Mouse (Mus musculus) hindbrain, postnatal 0 days (tissue): Measurements from ENCODE around the gene Tnfsf18. TPM values are rescaled to one million over a fixed set of nuclear protein-coding genes. Genes with fewer than 3 reads are reported as not detected.

Experiments
- ATAC-seq: fragments of 200-750 bp; cut with Nextera tagmentation; 2 replicates; pipeline ENCODE4 v1.8.0; 2017; ENCODE audit warnings: mild to moderate bottlenecking, moderate TSS enrichment, moderate library complexity
- DNase-seq: peaks from one replicate; pipeline ENCODE4 v3.0.0-alpha.2; 2015; ENCODE audit warnings: low spot score
- H3K27ac ChIP-seq: fragments of 300-500 bp; sonication (generic); 2 replicates; pipeline ENCODE4 v1.5.1; 2014; ENCODE audit warnings: mild to moderate bottlenecking
- H3K27me3 ChIP-seq: fragments of 300-500 bp; sonication (generic); 2 replicates; pipeline ENCODE4 v1.6.1; 2014; ENCODE audit warnings: low read length, mixed read lengths; ENCODE audit not compliant: insufficient read depth
- H3K36me3 ChIP-seq: fragments of 300-500 bp; sonication (generic); 2 replicates; pipeline ENCODE4 v1.6.1; 2014; ENCODE audit warnings: low read length, mixed read lengths; ENCODE audit not compliant: insufficient read depth
- H3K4me1 ChIP-seq: fragments of 300-500 bp; sonication (generic); 2 replicates; pipeline ENCODE4 v1.6.1; 2014; ENCODE audit warnings: antibody characterized with exemption, low read length, mixed read lengths; ENCODE audit not compliant: insufficient read depth
- H3K4me2 ChIP-seq: fragments of 300-500 bp; sonication (generic); 2 replicates; pipeline ENCODE4 v1.6.1; 2014; ENCODE audit warnings: low read depth, mild to moderate bottlenecking, low read length, moderate library complexity, mixed read lengths
- H3K4me3 ChIP-seq: fragments of 300-500 bp; sonication (generic); 2 replicates; pipeline ENCODE4 v1.5.1; 2014; ENCODE audit warnings: low read length
- H3K9ac ChIP-seq: fragments of 300-500 bp; sonication (generic); replicated peaks from 2 replicates; pipeline ENCODE4 v1.6.1; 2014; ENCODE audit warnings: mild to moderate bottlenecking, low read length, moderate library complexity, mixed read lengths
- H3K9me3 ChIP-seq: fragments of 300-500 bp; sonication (generic); 2 replicates; pipeline ENCODE4 v1.6.1; 2016; ENCODE audit warnings: low read length, mixed read lengths
- CTCF ChIP-seq: IDR thresholded peaks from 2 replicates; pipeline ENCODE4 v1.5.1; 2016; ENCODE audit warnings: antibody characterized with exemption, control low read depth, low read depth
- WGBS: fragments of 180-500 bp; shearing (Covaris S2); extraction: QIAGEN DNeasy Blood & Tissue Kit; methylation state at CpG from one replicate; pipeline ENCODE4 v1.1.7; 2014; 5-methylcytosine and 5-hydroxymethylcytosine counted together
- polyA plus RNA-seq: library from polyadenylated mRNA; unstranded; fragments of >200 nt; fragmentation: Nextera tagmentation; extraction: Ambion mirVana; gene quantifications from 2 replicates; pipeline ENCODE4 v1.2.1, GENCODE M21; 2015
- total RNA-seq: library from RNA; depleted of rRNA; stranded (reverse); fragments of >200 nt; gene quantifications from 2 replicates; pipeline ENCODE4 v1.2.3, GENCODE M21; 2014; rRNA removed

Tnfsf18 gene
- total and polyA plus RNA-seq, 2 experiments from 2014 or later = 0.05 TPM; not detected in 1

- Histone ChIP-seq H3K4me2 (no peak overlapping the region), H3K9me3 (no peaks in the 10 kb centered on the region), H3K4me3 (no peak overlapping the region), H3K4me1 (no peaks in the 10 kb centered on the region), H3K27me3 (no peaks in the 10 kb centered on the region), H3K27ac (no peak overlapping the region), H3K36me3 (no peaks in the 10 kb centered on the region), H3K9ac (no peak overlapping the region)
- WGBS = 48% methylated on average over 3 of the region's 3 CpGs
- ATAC-seq = no peak
- DNase-seq = peak; percentile 19
- TF ChIP-seq CTCF = no peak
Measured at GRCm38 (mm10) chr1:161507623-161508047, 13.2 kb downstream of the Tnfsf18 start.

- no peaks in the 10 kb centered on the region for H3K36me3 ChIP-seq
- no peak overlapping the region for H3K4me3 ChIP-seq
- H3K4me2 ChIP-seq = no peak overlapping the region
- TF ChIP-seq CTCF = no peak
- no peaks in the 10 kb centered on the region for H3K9me3 ChIP-seq
- no peak overlapping the region for H3K9ac ChIP-seq
- no peaks in the 10 kb centered on the region for H3K27me3 ChIP-seq
- no peak for ATAC-seq
- H3K27ac ChIP-seq = no peak overlapping the region
- 92% methylated on average over 3 of the region's 3 CpGs for WGBS
- DNase-seq = no peak
- no peaks in the 10 kb centered on the region for H3K4me1 ChIP-seq
Measured at GRCm38 (mm10) chr1:161517355-161517754, 22.9 kb downstream of the Tnfsf18 start.

- H3K9ac ChIP-seq = no peak overlapping the region
- H3K9me3 ChIP-seq = no peaks in the 10 kb centered on the region
- H3K27ac ChIP-seq = no peak overlapping the region
- no peak for ATAC-seq
- no peak overlapping the region for H3K4me3 ChIP-seq
- 83% methylated on average over 1 of the region's 1 CpGs for WGBS
- no peak overlapping the region for H3K4me2 ChIP-seq
- no peaks in the 10 kb centered on the region for H3K4me1 ChIP-seq
- no peaks in the 10 kb centered on the region for H3K36me3 ChIP-seq
- H3K27me3 ChIP-seq = no peaks in the 10 kb centered on the region
- TF ChIP-seq CTCF = no peak
- DNase-seq = no peak
Measured at GRCm38 (mm10) chr1:161520223-161520622, 25.8 kb downstream of the Tnfsf18 start.

GRCm38 (mm10) chr1:161528173-161528572 is 33.7 kb downstream of the Tnfsf18 start:
- no peak overlapping the region for H3K9ac ChIP-seq
- no peak for TF ChIP-seq CTCF
- H3K36me3 ChIP-seq = no peaks in the 10 kb centered on the region
- DNase-seq (no peak), ATAC-seq (no peak)
- H3K4me1 ChIP-seq = no peaks in the 10 kb centered on the region
- no peak overlapping the region for H3K4me3 ChIP-seq
- H3K9me3 ChIP-seq = no peaks in the 10 kb centered on the region
- H3K27ac ChIP-seq = no peak overlapping the region
- no peak overlapping the region for H3K4me2 ChIP-seq
- WGBS = 95% methylated on average over 1 of the region's 1 CpGs
- no peaks in the 10 kb centered on the region for H3K27me3 ChIP-seq

- H3K36me3 ChIP-seq = no peaks in the 10 kb centered on the region
- ATAC-seq = no peak
- H3K9ac ChIP-seq = no peak overlapping the region
- no peak for DNase-seq
- H3K4me3 ChIP-seq = no peak overlapping the region
- H3K27ac ChIP-seq = no peak overlapping the region
- H3K4me1 ChIP-seq = no peaks in the 10 kb centered on the region
- no peak overlapping the region for H3K4me2 ChIP-seq
- WGBS = 92% methylated on average over 5 of the region's 5 CpGs
- no peaks in the 10 kb centered on the region for H3K9me3 ChIP-seq
- H3K27me3 ChIP-seq = no peaks in the 10 kb centered on the region
- TF ChIP-seq CTCF = no peak
Measured at GRCm38 (mm10) chr1:161550596-161551095, 56.2 kb downstream of the Tnfsf18 start.

- WGBS = 74% methylated on average over 2 of the region's 2 CpGs
- Histone ChIP-seq H3K36me3 (no peaks in the 10 kb centered on the region), H3K9me3 (no peaks in the 10 kb centered on the region), H3K27me3 (no peaks in the 10 kb centered on the region), H3K4me2 (no peak overlapping the region), H3K4me1 (no peaks in the 10 kb centered on the region), H3K4me3 (no peak overlapping the region), H3K27ac (no peak overlapping the region), H3K9ac (no peak overlapping the region)
- DNase-seq (no peak), ATAC-seq (no peak)
- no peak for TF ChIP-seq CTCF
Measured at GRCm38 (mm10) chr1:161552098-161552497, 57.6 kb downstream of the Tnfsf18 start.

Other genes starting within 250 kb of the Tnfsf18 start
- gene Prdx6, start 243.4 kb upstream of the Tnfsf18 start, total RNA-seq = 129 and 135 TPM in 2 replicates
- gene Prdx6, start 243.4 kb upstream of the Tnfsf18 start, polyA plus RNA-seq = 223 and 253 TPM in 2 replicates
- not detected in 2 replicates for gene Tnfsf4, start 99.2 kb upstream of the Tnfsf18 start, total RNA-seq
- gene Tnfsf4, start 99.2 kb upstream of the Tnfsf18 start, polyA plus RNA-seq = not detected in 2 replicates